Mouse (Mus musculus): ENCODE measurements around the gene Onecut1. TPM values are rescaled to one million over a fixed set of nuclear protein-coding genes. Genes with fewer than 3 reads are reported as not detected.

The Onecut1 gene
- 1 to 10 TPM; 1.1 to 4.8 TPM for total RNA-seq (2021)
- long read RNA-seq, experiment 1: 0 reads
- long read RNA-seq, experiment 2: 0 reads

- peak; percentile 86 for DNase-seq
These were observed at the start of gene Onecut1 for GRCm38 (mm10) chr9:74861561-74861980. Gene Onecut1, plus strand, starts transcription at chr9:74861921.

- DNase-seq: no peak
These were observed 41.8 kb upstream of the Onecut1 start for GRCm38 (mm10) chr9:74819736-74820511.

- DNase-seq: no peak
These were observed 36.6 kb upstream of the Onecut1 start for GRCm38 (mm10) chr9:74825102-74825501.

GRCm38 (mm10) chr9:74829206-74829605 is 32.5 kb upstream of the Onecut1 start:
- DNase-seq: no peak

- no peak for DNase-seq
These were observed 18.8 kb upstream of the Onecut1 start for GRCm38 (mm10) chr9:74842890-74843289.

- DNase-seq: no peak
These were observed 14.6 kb upstream of the Onecut1 start for GRCm38 (mm10) chr9:74846867-74847830.

GRCm38 (mm10) chr9:74848411-74849194 is 13.1 kb upstream of the Onecut1 start:
- no peak for DNase-seq

GRCm38 (mm10) chr9:74849195-74849978 is 12.3 kb upstream of the Onecut1 start:
- no peak for DNase-seq

- no peak for DNase-seq
These were observed 11.5 kb upstream of the Onecut1 start for GRCm38 (mm10) chr9:74849979-74850780.

GRCm38 (mm10) chr9:74850781-74851145 is 11.0 kb upstream of the Onecut1 start:
- no peak for DNase-seq

- no peak for DNase-seq
These were observed 10.1 kb upstream of the Onecut1 start for GRCm38 (mm10) chr9:74851601-74852000.

GRCm38 (mm10) chr9:74852361-74852760 is 9.4 kb upstream of the Onecut1 start:
- DNase-seq: no peak

- DNase-seq: no peak
These were observed 8.3 kb upstream of the Onecut1 start for GRCm38 (mm10) chr9:74853191-74854072.

GRCm38 (mm10) chr9:74854073-74854591 is 7.6 kb upstream of the Onecut1 start:
- no peak for DNase-seq

GRCm38 (mm10) chr9:74855446-74855845 is 6.3 kb upstream of the Onecut1 start:
- DNase-seq: no peak

- DNase-seq: no peak
These were observed 4.9 kb upstream of the Onecut1 start for GRCm38 (mm10) chr9:74856578-74857507.

GRCm38 (mm10) chr9:74857508-74857840 is 4.2 kb upstream of the Onecut1 start:
- no peak for DNase-seq

- DNase-seq: no peak
These were observed 3.6 kb upstream of the Onecut1 start for GRCm38 (mm10) chr9:74858111-74858510.
